Mouse (Mus musculus): Measurements from ENCODE around the gene Ptprg.

DNA sequence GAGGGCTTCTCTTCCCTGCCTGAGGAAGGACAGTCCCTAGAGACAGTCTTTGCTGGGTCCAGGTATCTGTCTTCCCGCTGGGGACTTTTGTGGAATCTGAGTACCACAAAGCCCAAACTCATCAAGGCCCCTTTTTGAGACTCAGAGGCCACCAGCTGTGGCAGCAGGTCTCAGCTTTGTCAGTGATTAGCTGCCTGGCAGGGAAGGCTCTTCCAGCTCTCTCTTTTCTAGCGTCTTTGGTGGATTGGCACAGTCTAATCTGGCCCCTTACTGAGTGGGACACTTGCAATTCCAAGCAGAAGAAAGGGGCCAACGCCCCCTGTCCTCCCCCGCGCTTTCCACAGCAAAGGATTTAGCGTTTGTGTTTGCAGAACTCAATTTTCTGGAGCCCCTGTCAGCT, 117.5 kb downstream of the Ptprg start:
- no peak for TF ChIP-seq CTCF (IDR thresholded peaks at IDR 0.05; ENCODE audit: borderline replicate concordance, extremely low read depth, insufficient read depth, insufficient read length)
- no peak for TF ChIP-seq POLR2A (IDR thresholded peaks at IDR 0.05; ENCODE audit: borderline replicate concordance, extremely low read depth, insufficient read depth, insufficient read length, poor library complexity, severe bottlenecking)
